Mouse (Mus musculus) cerebral cortex, adult 2 months (tissue): ENCODE data around the gene Eps8l2.

Experiments
- WGBS: fragments of 180-500 bp; shearing (Covaris S2); methylation state at CpG from one replicate; pipeline ENCODE4 v1.1.7; 2018; 5-methylcytosine and 5-hydroxymethylcytosine counted together

The Eps8l2 gene

DNA sequence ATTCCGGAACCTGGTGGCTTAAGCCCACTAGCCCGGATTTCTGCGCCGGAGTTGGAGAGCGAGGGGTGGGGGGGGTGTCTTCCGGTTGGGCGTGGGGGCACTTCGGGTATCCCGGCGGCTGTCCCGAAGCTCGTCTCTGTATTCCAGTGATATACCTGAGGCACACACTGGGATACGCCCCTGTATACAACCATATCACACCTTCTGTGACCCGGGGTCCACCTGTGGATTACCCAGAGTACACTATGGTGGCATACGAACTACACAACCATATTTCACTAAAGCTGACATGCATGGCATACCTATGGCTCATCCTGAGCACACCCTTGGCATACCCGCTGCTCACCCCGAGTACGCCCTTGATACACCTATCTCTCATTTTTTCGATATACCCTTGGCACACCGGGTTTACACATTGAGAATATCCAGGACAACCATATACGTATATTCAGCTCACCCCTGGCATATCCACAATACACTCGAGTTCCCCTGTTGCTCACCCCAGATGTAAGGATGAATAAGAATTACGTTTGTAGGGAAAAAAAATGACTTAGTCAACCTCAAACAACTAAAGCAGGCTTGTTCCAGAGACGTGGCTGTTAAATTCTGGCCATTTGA lies 10.2 kb upstream of the Eps8l2 start:
- WGBS, result 8% methylated on average over 24 of the region's 24 CpGs

DNA sequence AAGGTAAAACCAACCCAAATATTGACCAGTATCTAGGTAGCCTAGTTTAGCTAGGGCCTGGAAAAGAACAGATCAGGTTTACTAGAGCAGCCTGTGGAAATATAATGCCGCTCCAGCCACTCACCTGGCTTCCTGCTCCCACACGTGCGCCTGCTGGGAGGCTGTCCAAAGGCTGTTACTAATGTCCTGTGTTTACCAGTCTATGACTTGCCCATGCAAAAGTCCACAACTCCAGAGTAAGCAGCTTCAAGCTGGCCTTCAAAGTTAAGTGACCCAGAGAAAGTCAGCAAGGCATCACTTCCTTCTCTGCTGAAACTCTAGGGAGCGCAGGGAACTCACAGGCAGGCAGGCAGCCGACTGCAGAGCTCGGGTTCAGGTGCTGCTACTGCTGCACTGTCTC lies 6.7 kb upstream of the Eps8l2 start:
- WGBS, result 81% methylated on average over 6 of the region's 6 CpGs

GRCm38 (mm10) chr7:141335044-141335579 lies 3.6 kb upstream of the Eps8l2 start:
- 51% methylated on average over 2 of the region's 2 CpGs for WGBS

DNA sequence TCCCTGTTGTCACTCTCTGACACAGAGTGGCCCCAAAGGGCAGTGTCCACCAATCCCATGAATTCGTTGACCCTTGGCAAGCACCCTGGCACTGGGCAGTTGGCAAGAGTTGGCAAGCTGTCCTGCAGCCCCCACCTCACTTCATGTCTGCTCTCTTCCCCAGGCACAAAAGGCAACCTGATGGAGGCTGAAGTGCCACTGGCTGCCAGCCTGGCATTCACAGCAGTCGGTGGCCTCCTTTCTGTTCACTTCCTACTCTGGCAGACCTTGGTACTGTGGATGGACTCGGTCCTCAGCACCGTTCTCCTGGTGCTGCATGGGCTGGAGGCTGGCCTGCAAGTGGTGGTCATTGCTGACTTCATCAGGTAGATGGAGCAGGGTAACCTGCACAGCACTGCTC lies 3.0 kb upstream of the Eps8l2 start:
- 48% methylated on average over 4 of the region's 4 CpGs for WGBS

DNA sequence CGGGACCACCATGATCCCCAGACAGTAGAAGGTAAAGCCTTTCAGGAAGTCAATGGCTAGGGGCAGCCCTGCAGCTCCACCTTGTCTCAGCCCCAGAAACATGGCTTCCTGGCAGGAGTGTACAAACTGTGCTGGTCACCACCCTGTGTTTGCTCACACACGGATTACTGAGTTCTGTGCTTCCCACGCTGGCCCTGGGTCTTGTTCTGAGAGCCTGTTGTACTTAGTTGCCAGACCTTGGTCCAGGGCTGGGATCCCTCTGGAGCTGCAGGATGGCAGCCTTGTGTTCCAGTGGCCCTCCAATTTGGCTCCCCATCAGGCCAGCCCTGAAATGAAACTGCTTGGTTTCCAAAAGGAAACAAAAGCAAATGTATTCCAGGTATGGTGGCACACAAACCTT lies 2.4 kb upstream of the Eps8l2 start:
- 76% methylated on average over 3 of the region's 3 CpGs for WGBS

GRCm38 (mm10) chr7:141337716-141338416 lies 814 bp upstream of the Eps8l2 start:
- 80% methylated on average over 3 of the region's 3 CpGs for WGBS

DNA sequence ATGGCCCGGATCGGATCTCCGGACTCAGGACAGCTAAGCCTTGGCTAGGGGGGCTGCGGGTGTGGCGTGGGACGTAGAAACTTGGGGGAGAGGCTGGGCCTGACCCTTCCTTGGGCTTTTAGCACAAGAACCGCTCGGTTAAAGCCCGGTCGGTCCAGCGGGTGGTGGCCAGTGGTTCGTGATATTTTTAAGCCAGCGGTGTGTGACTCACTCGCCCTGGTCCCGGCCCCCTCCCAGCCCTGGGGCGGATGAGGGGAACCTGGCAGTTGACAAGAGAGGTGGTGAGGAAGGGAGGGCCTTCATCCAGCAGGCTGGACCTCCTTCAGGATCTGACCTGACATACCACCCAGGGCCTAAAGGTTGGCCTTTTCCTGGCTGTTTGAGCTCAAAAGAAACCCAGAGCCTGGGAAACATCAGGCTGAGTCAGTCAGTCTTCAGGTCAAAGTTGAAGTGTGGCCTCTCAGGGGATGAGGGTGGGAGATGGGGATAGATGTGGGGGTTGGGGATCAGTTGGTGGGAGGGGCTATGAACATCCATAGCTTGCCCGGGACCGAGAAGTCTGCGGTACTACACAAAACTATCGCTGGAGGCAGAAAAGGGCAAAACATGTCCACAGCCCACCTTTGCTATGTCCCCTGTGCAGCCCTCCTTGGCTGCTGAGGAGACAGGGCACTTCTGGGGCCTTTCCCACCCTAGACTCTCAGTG lies 688 bp downstream of the Eps8l2 start:
- 63% methylated on average over 20 of the region's 20 CpGs for WGBS

DNA sequence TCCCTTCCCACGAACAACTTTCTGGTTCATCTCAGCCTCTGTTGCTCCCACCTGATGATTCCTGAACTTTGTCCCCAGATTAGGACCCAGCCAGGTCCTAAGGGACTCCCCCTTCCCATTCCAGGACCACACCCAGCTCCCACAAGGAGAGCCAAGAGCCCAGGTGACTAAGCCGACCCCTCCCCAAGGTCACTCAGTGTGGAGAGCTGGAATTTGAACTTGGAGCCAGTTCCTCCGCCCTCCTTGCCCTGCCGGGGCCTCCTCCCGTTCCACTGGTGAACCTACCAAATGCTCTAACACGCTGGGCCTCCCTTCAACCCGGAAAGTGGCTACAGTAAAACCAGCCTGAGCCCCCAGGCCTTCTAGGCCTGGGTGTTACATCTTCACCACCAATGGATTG lies 1.3 kb downstream of the Eps8l2 start:
- 89% methylated on average over 7 of the region's 7 CpGs for WGBS

DNA sequence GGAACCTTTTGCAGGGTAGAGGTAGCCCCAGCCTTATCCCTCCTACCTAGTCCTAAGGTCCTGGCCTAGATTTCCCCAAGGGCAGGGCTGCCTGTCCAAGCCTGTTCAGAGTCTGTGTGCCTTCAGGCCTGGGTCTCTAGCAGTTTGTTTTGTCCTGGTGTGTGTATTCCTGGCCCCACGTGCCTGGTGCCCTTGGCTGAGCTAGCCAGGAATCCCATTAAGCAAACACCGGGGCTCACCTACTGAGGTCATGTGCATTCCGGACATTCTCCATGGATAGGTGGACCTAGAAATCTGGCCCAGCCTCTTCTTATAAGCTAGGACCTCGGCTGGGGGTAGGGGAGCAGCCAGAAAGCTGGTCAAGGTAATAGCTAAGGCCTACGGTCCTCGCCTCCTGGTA lies 1.8 kb downstream of the Eps8l2 start:
- WGBS, result 86% methylated on average over 6 of the region's 6 CpGs

DNA sequence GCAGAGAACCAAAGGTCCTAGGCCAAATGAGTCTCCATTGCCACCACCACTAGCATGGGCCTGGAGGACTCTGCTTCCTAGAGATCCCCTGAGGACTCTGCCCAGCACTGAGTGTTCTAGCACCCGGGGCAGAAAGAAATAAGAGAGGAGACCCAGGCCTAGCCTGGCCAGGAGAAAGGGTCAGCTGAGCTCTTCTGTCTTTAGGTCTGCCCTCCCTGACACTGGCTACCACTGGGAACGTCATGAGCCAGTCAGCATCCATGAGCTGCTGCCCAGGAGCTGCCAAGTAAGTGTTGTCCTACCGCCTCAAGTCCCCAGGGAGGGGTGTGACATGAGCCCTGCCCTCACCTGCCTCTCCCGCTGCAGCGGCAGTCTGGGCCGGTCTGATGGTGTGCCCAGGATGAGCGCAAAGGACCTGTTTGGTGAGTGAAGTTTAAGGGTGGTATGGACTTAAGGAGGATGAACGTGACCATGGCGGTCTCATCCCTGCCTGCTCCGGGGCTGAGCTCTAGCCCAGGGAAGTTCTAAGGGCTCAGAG lies 3.1 kb downstream of the Eps8l2 start:
- whole genome bisulfite sequencing, result 93% methylated on average over 10 of the region's 10 CpGs

GRCm38 (mm10) chr7:141343230-141343629 lies 4.5 kb downstream of the Eps8l2 start:
- WGBS, result 53% methylated on average over 2 of the region's 2 CpGs

GRCm38 (mm10) chr7:141343696-141344095 lies 5.0 kb downstream of the Eps8l2 start:
- 76% methylated on average over 7 of the region's 7 CpGs for WGBS

DNA sequence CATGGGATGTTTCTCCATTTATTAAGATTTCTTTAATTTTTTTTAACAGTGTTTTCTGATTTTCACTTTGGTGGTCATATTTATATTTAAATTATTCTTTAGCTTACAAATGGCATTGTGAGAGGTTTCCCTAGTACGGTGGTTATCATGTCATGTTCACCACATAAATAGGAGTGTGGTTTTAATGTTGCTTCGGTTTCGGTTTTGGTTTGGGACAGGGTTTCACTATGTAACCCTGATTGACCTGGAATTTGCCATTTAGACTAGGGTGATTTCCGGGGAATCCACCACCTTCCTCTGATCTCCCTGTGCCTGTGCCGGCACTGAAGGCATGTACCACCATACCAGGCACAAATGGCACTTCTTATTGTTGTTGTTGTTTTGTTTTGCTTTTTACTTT lies 6.1 kb downstream of the Eps8l2 start:
- 94% methylated on average over 5 of the region's 5 CpGs for WGBS

DNA sequence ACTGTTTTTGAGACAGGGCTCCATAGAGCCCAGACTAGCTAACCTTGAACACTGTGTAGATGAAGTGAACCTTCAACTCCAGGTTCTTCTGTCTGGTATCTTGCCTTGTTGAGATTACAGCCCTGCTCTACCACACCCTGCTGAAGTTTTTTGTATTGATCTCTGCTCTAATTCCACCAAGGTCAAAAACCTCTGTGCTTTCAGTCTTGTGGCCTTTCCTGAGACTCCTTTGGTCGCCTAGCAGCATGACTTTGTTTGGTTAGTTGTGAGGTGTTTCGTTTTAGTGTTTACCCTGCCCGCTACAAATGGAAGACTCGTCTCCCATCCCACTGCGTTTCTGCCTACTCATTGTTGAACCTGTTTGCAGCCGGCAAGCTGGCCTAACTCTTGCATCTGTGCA lies 12.4 kb downstream of the Eps8l2 start:
- WGBS, result 83% methylated on average over 6 of the region's 6 CpGs

DNA sequence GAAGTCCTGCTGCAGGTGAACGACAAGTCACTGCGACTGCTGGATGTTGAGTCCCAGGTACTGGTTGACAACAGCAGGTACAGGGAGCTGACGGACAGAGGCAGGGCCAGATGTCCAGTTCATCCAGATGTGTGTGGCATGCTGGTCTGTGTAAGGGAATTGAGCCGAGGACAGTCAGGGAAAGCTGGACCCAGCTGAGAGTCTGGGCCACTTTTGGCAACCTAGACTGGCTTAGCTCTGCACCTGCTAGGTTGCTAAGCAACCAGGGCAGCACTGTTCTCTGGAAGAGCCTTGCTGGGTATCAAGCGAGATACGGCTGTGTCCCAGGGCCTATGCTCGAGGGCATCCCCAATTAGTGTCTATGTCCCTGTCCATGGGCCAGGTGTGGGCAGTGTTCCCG lies 16.4 kb downstream of the Eps8l2 start:
- WGBS, result 58% methylated on average over 8 of the region's 8 CpGs

DNA sequence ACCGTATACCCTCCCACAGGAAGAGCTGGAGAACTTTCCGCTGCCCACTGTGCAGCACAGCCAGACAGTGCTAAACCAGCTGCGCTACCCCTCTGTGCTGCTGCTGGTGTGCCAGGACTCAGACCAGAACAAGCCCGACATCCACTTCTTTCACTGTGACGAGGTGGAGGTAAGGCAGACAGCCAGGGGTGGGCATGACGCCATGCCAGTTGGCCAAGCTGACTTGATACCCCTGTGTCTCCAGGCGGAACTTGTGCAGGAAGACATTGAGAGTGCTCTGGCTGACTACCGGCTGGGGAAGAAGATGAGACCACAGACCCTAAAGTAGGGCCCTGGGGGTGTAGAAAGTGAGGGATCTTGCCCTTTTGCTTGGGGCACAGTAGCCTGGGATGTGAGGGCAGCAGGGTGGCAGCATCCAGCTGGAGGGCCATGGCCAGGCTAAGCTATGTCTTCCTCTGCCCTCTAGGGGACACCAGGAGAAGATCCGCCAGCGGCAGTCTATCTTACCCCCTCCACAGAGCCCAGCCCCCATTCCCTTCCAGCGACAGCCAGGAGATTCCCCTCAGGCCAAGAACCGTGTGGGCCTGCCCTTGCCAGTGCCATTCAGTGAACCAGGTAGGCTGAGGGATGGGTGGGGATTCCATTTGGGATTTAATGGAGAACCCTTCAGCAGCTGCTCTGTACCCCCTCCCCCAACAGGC lies 17.1 kb downstream of the Eps8l2 start:
- 46% methylated on average over 12 of the region's 12 CpGs for WGBS

DNA sequence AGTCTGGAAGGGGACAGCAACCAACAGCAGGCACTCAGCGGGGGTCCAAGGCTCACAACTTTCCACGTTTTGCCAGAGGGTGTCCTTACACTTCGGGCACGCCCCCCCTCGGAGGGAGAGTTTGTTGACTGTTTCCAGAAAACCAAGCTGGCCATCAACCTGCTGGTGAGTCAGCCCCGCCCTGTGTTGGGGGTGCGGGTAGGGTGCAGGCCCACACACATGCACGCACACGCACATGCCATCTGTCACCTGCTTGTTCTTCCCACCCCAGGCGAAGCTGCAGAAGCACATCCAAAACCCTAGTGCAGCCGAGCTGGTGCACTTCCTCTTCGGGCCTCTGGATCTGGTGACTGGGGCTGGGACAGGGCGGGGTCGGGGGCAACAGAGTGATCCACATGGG lies 18.3 kb downstream of the Eps8l2 start:
- 61% methylated on average over 14 of the region's 14 CpGs for WGBS

GRCm38 (mm10) chr7:141361510-141361909 lies 22.8 kb downstream of the Eps8l2 start:
- 23% methylated on average over 24 of the region's 24 CpGs for WGBS

GRCm38 (mm10) chr7:141363106-141363751 lies 24.5 kb downstream of the Eps8l2 start:
- WGBS, result 56% methylated on average over 4 of the region's 4 CpGs

- 66% methylated on average over 2 of the region's 2 CpGs for WGBS
Measured at GRCm38 (mm10) chr7:141363752-141364125, 25.1 kb downstream of the Eps8l2 start.

GRCm38 (mm10) chr7:141364349-141365048 lies 25.8 kb downstream of the Eps8l2 start:
- 73% methylated on average over 5 of the region's 5 CpGs for WGBS
